Mouse (Mus musculus): ENCODE data around the gene Lrch1. TPM values are rescaled to one million over a fixed set of nuclear protein-coding genes. Genes with fewer than 3 reads are reported as not detected.
A peak's percentile ranks its signal among the peaks of the same experiment; 100 is the strongest.

The Lrch1 gene
- total RNA-seq, 2 experiments from 2014 or later, result 10.4 to 17.3 TPM

GRCm38 (mm10) chr14:74835010-74835409 is 112.7 kb downstream of the Lrch1 start:
- peak; percentile 36; the same call in 1 of the 2 replicates for ATAC-seq (replicated peaks; ENCODE audit: low FRiP score, low TSS enrichment, poor library complexity, severe bottlenecking)

GRCm38 (mm10) chr14:74834215-74834614 is 113.5 kb downstream of the Lrch1 start:
- no peak for ATAC-seq (replicated peaks; ENCODE audit: low FRiP score, low TSS enrichment, poor library complexity, severe bottlenecking)

GRCm38 (mm10) chr14:74831653-74832052 is 116.0 kb downstream of the Lrch1 start:
- ATAC-seq (replicated peaks; ENCODE audit: low FRiP score, low TSS enrichment, poor library complexity, severe bottlenecking), result no peak

GRCm38 (mm10) chr14:74831050-74831449 is 116.6 kb downstream of the Lrch1 start:
- no peak for ATAC-seq (replicated peaks; ENCODE audit: low FRiP score, low TSS enrichment, poor library complexity, severe bottlenecking)

- no peak for ATAC-seq (replicated peaks; ENCODE audit: low FRiP score, low TSS enrichment, poor library complexity, severe bottlenecking)
These were observed 117.1 kb downstream of the Lrch1 start for GRCm38 (mm10) chr14:74830591-74830990.

- no peak for ATAC-seq (replicated peaks; ENCODE audit: low FRiP score, low TSS enrichment, poor library complexity, severe bottlenecking)
These were observed 124.7 kb downstream of the Lrch1 start for GRCm38 (mm10) chr14:74822757-74823680.

- no peak for ATAC-seq (replicated peaks; ENCODE audit: low FRiP score, low TSS enrichment, poor library complexity, severe bottlenecking)
These were observed 125.6 kb downstream of the Lrch1 start for GRCm38 (mm10) chr14:74822048-74822447.

GRCm38 (mm10) chr14:74820180-74820813 is 127.4 kb downstream of the Lrch1 start:
- ATAC-seq (replicated peaks; ENCODE audit: low FRiP score, low TSS enrichment, poor library complexity, severe bottlenecking), result peak; percentile 97

- ATAC-seq (replicated peaks; ENCODE audit: low FRiP score, low TSS enrichment, poor library complexity, severe bottlenecking), result no peak
These were observed 131.0 kb downstream of the Lrch1 start for GRCm38 (mm10) chr14:74816705-74817104.

- ATAC-seq (replicated peaks; ENCODE audit: low FRiP score, low TSS enrichment, poor library complexity, severe bottlenecking), result no peak
These were observed 132.6 kb downstream of the Lrch1 start for GRCm38 (mm10) chr14:74814848-74815789.

- ATAC-seq (replicated peaks; ENCODE audit: low FRiP score, low TSS enrichment, poor library complexity, severe bottlenecking), result no peak
These were observed 136.1 kb downstream of the Lrch1 start for GRCm38 (mm10) chr14:74811617-74812016.

GRCm38 (mm10) chr14:74801961-74802360 is 145.7 kb downstream of the Lrch1 start:
- no peak for ATAC-seq (replicated peaks; ENCODE audit: low FRiP score, low TSS enrichment, poor library complexity, severe bottlenecking)

GRCm38 (mm10) chr14:74798063-74798890 is 149.4 kb downstream of the Lrch1 start:
- no peak for ATAC-seq (replicated peaks; ENCODE audit: low FRiP score, low TSS enrichment, poor library complexity, severe bottlenecking)

GRCm38 (mm10) chr14:74797386-74798062 is 150.2 kb downstream of the Lrch1 start:
- ATAC-seq (replicated peaks; ENCODE audit: low FRiP score, low TSS enrichment, poor library complexity, severe bottlenecking), result no peak

GRCm38 (mm10) chr14:74794931-74795330 is 152.7 kb downstream of the Lrch1 start:
- no peak for ATAC-seq (replicated peaks; ENCODE audit: low FRiP score, low TSS enrichment, poor library complexity, severe bottlenecking)

GRCm38 (mm10) chr14:74792793-74793192 is 154.9 kb downstream of the Lrch1 start:
- ATAC-seq (replicated peaks; ENCODE audit: low FRiP score, low TSS enrichment, poor library complexity, severe bottlenecking), result no peak

GRCm38 (mm10) chr14:74790535-74790934 is 157.1 kb downstream of the Lrch1 start:
- no peak for ATAC-seq (replicated peaks; ENCODE audit: low FRiP score, low TSS enrichment, poor library complexity, severe bottlenecking)

GRCm38 (mm10) chr14:74788766-74789165 is 158.9 kb downstream of the Lrch1 start:
- ATAC-seq (replicated peaks; ENCODE audit: low FRiP score, low TSS enrichment, poor library complexity, severe bottlenecking), result no peak
